Mouse (Mus musculus) kidney, postnatal 14 days (tissue): ENCODE results near the gene Ipmk.
"Not testable (repeated sequence)": the region's sequence is repeated elsewhere in the genome, so short reads cannot be mapped to it uniquely, and the experiment has no call there.

ENCODE experiments used
- DNase-seq: peaks from one replicate; pipeline ENCODE4 v3.0.0; 2022; ENCODE audit warnings: mixed read lengths

The Ipmk gene

DNA sequence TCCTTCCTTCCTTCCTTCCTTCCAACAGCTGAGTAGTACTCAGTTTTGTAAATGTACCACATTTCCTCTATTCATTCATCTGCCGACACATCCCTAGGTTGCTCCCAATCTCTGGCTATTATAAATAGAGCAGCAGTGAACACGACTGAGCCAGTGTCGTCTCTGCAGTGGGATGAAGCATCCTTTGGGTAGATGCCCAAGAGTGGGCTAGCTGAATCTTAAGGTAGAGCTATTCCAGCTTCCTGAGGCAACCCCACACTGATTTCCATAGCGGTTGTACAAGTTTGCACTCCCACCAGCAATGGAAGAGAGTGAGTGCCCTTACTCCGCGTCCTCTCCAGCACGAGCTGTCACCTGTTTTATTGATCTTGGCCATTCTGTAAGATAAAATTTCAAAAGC is 32.8 kb downstream of the Ipmk start:
- no peak for DNase-seq

DNA sequence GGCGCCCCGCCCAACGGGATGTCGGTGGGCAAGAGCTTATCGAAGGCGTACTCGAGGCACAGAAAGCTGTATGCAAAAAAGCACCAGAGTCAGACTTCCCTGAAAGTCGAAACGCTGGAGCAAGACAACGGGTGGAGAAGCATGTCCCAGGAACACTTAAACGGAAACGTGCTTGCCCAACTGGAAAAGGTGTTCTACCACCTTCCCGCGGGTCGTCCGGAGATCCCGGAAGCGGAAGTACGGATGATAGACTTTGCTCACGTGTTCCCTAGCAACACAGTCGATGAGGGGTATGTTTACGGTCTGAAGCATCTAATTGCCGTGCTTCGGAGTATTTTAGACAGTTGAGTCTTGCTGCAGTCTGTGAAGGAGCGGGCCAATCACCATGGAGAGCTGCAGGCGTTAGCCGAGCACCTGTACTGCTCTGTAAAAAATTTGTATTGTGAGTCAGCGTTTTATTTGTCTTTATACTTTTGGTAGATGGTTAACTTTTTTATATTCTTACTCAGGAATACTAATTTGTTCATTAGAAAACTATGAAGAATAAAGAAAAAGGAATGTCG is 34.0 kb downstream of the Ipmk start:
- DNase-seq: no peak

DNA sequence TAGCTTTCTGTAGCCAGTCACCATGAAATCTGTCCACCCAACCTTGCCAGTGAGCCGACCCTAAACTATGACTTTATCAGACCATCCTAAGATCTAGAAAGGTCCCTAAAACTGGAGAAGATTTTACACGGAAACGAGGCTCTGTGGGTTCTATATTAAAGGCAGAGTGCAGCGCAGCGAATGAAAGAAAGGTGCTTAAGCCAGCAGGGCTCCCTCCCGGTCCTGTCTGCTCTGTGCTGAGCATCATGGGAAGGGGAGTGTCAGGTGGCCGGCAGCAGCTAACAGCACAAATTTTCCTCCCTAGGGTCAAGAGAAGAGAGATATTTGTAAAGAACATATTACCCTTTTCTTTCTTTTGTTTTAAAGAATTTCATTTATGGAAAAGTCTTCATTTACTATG is 34.5 kb downstream of the Ipmk start:
- DNase-seq: no peak

DNA sequence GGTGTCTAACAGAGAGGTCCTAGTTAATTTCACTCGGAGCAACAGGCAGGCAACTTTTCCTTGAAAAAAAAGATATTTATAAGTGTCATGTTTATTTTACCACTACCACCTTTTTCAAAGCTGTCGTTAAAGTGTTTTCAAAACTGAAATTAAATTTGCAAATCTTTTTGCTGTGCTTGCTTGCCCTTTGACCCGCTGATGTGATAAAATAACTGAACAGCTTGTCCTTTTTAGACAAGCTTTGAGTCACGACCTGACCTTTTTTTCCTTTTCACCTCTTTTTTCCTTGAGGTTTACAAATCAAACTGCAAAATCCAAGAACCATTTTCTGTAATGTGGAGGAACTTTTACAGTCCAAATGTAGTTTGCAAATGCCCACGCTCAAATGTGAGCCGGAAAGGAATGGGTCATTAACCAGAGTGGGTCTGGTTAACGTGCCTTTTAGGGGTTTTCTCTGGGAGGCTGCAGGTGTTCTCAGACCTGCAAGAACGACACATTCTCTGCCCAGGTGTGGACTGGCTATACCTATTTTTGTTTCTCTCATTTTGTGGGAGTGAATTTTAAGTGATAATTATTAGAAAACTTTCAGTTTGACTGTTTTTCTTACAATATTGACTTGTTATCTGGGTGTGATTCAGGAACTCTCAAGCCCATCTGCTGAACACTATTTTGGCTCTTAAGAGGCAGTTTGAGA is 35.4 kb downstream of the Ipmk start:
- DNase-seq: no peak

DNA sequence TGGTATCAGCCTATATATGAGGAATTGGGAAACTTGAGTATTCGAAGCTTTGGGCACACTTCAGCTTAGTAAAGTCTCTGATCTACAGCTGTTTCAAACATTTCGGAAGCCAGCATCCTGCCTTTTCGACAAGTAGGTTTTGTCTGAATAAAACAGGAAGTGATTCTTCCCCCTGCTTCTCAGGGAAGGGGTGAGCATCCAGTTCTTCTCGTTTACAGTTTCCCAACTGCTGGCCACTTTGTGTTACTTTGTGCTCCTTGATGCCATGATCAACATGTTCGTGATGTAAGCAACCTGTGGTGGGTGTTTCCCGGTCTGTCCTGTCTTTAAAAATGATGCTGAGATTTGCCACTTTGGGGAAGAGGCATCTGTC is 36.0 kb downstream of the Ipmk start:
- not testable (repeated sequence) for DNase-seq

DNA sequence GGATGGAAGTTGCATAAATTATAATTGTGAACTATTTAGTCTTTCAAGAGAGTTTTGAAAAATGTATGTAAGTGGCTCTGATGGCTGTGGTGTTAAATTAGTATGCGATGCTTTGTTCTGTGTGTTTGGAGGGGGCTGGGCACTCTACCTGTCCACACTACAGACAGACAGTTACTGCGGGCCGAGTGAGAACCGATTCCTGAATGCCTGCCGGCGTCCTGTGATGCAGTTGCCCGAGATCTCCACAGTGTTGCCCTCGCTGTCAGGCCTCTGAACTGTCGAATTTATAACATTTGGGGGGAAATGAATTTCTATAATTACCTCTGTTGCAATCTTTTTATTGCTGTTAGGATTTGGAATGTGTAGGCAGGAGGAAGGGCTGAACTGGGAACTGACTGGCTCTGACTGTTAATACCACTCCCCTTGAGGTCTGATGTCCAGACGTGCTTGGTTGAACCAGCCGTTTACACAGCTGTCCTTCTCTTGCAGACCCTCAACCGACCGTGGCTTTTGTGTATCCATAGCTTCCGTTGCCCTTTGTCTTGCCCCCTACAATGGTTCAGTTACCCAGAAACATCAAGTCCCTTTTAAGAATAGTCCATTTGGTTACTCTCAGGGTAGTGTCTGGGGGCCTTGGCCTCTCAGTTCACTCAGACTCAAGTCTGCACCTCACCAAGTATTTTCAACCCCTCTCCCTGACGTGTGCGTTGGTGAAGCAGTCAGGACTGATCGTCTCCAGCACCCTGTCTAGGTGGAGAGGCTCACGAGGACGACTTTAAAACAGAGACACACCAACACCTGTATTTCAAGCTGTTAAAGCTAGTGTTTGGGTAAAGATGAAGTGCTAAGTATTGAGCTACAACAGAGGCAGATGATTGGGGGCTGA is 36.8 kb downstream of the Ipmk start:
- no peak for DNase-seq

DNA sequence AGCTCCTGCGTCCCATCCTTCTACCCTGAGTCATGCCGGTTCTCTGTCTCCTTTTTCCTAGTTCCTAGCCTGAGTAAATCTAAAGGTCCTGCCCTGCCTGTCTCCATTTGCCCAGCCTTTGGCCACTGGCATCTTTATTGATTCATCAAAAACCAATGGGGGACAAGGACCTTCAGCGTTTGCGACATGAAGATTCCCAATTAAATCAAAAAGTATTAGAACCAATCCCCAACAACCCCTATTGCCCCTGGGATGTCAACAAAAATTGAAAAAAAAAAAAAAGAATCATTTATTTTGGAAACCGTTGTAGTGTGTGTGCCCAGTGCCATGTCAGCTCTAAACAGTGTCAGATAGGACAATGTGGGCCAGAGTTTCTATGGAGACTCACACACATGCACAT is 41.7 kb downstream of the Ipmk start:
- DNase-seq: no peak

DNA sequence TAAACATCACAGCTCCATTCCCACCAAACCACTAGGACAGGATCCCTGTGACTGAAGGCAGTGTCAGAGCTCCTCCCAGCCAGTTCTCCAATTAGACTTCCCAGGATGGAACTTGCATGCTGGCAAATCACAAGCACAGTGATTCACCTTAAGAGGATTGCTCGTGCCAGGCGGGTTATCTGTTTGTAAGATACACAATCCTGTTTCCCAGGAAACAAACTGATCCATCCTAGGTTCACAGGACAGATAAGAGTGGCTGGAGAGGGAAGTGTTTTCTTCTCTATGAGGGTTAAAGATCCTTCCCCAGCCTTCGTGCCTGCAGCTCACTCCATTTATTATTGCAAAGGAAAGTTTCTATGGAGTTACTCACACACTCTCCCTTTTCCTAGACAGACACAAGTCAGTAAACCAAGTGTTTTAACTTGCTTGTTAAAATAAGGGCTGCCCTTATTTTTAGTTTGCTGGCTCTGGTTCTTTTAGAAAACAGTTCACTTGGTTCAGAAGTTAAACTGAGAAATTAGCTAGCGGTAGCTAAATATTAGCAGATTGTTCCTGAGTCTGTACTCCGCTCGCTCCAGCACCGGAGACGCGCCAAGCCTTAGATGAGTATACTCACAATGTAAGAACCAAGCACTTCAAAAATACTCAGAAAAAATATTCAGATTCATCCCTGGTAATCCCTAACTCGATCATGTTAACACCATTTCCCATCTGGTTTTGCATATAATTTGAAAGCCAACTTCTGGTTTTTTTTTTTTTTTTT is 51.0 kb downstream of the Ipmk start:
- peak; percentile 27 for DNase-seq

DNA sequence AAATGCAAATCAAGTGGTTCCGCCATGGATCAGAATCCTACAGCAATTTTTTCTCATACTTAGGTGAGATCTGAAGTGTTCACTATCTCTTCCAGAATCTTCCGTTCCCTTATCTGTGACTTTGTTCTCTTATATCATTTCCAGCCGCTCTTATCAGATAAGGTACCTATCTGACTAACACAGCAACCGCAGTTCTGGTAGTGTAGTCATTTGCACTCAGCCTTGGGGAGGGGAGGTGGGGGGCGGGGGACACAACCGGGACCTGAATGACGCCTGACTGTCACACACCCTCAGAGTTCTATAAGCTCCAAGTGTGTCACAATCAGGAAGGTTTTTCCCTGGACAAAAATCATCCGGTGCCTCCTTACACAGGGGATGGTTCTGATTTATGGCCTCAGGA is 51.8 kb downstream of the Ipmk start:
- no peak for DNase-seq

DNA sequence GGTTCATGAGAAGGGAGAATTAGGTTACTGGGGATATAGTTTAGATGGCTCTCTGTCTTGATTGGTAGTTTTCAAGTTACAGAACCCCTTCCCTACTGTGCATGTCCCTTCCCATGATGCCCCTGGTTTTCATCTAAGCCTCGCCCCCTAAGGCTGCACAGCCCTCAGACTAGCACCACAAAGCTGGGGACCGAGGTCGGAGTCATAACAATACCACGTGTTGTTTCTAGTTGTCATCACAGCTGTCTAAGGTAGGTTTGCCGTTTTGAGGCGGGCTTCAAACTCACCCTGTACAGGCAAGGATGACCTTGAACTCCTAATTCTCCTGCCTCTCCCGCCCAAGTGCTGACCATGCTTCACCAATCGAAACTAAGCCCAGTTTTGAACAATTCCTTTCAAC is 52.4 kb downstream of the Ipmk start:
- no peak for DNase-seq

DNA sequence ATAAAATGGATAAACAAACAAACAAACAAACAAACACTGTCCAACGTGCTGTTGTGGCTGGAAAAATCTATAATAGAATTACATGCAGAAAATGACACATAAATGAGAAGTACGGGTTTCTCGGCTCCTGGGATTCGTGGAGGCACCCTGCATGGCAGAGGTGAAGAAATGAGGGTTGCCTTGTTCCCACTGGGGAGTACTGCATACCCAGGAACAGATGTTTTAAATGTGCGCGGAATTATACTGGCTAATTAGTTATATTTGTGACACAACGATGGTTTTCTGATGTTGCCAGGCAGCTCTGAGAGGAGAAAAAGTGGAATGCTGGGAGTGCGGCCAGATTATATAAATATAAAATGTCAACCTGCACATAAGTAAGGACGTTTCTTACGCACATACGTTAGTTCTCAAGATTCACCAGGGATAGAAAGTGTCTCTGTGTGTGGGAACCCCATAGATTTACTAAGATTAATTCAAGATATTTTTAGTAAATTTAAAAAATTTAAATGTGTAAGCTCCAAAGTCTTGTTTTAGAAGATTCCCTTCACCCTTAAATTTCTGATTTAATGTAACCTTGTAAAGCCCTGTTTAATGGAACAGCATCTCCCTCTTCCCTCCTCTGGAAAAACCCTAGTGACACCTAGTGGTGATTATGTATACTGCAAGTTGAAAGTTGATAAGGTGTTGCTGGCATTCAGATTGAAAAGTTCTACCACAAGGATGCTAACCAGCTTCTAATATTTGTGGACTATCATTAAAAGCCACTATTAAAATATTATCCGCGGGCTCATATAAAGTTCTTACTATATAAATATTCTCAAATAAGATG is 53.5 kb downstream of the Ipmk start:
- peak; percentile 54 for DNase-seq

DNA sequence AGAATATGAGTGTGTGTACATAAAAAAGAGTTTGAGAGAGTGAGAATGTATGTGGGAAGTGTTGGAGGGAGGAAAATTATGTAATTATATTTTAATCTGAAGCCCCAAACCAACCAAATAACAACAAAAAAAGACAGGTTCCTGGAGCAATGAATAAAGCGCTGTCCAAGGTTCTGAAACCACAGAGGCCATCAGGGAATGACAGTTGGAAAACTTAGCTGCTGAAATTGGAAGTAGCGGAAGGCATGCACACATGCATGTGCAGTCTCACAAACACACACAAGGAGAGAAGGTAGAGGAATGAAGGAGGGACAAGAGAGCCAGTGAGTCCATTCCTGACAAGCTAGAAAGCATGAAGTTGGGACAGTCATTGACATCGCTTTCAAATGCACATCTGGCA is 56.1 kb downstream of the Ipmk start:
- DNase-seq: no peak

DNA sequence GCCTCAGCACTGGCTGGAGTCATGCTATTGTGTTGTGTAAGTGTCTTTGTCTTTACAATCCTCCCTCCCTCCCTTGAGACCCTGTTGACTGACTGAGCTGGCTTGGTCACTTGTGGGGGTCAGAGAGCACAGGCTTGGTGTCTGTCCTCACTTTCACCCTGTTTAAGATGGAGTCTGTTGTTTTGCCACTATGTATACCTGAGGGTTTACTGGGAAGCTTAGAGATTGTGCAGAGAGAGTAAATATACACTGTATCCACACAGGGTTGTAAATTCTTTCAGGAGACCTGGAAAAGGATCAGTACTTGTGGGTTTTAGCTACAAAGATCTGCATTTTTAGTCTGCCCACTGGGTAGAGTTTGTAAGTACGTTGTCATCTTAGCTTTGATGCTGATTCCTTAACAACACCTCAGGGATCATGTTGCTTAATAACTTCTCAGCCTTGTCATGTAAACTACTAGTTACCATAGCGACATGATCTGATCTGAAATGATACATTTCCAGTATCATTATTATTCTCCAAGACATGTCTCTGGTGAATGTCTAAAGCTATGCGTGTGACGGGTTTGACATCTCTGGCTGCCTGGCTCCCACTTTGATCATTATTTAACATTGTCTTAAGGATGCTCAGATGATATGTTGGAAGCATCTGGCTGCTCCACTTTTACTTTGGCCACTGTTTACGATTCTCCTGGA is 58.1 kb downstream of the Ipmk start:
- no peak for DNase-seq

DNA sequence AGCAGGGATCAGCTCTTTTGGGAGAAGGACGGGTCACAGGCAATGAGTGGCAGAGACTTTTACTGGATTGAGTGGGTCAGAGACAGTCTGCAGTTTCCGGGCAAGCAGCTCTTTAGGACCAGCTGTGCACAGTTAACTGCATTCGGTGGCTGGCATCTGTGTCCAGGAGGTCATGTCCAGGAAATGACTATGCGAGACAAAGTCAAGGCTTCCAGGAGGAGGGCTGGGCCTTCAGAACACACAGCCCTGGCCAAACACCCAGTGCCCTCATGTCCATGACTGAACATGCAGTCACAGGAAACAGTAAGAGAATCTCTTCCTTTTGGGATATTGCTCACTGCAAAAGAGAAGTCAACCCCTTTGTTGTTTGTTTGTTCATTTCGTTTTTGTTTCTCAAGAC is 62.4 kb downstream of the Ipmk start:
- DNase-seq: no peak

DNA sequence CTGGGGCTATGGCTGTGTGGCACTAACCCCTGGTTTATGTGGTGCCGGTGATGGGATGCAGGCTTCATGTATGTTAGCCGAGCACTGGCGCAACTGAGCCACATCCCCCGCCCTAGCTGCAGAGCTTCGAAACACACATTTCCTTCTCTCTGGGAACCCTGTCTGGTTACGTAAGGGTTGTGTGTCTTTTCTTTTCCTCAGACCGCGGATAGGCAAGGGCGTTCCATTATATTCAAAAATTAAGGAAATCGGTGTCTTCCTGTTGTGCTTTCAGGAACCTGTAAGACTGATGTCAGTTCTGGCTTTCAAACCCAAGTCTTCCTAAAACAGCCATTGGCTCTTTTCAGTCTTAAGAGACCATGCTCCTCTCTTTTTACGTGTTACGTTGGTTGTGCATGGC is 65.8 kb downstream of the Ipmk start:
- peak; percentile 11 for DNase-seq

DNA sequence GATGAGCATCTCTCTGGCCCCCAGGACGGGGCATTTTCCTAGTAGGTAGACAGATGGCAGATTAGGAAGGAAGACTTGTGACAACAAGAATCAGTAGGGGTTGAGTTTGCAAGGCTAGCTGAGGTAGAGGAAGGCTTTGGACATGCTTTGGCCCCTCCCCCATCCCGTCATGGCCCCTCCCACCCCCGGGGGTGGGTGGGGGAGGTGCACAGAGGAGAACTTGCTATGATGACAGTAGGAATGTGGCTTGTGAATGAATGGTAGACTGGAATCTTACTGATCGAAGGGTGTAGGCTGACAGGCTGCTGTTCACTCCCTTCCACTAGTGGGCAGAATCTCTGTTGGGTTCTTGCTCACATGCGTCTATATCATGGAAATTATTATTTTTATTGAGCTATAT is 74.0 kb downstream of the Ipmk start:
- no peak for DNase-seq

DNA sequence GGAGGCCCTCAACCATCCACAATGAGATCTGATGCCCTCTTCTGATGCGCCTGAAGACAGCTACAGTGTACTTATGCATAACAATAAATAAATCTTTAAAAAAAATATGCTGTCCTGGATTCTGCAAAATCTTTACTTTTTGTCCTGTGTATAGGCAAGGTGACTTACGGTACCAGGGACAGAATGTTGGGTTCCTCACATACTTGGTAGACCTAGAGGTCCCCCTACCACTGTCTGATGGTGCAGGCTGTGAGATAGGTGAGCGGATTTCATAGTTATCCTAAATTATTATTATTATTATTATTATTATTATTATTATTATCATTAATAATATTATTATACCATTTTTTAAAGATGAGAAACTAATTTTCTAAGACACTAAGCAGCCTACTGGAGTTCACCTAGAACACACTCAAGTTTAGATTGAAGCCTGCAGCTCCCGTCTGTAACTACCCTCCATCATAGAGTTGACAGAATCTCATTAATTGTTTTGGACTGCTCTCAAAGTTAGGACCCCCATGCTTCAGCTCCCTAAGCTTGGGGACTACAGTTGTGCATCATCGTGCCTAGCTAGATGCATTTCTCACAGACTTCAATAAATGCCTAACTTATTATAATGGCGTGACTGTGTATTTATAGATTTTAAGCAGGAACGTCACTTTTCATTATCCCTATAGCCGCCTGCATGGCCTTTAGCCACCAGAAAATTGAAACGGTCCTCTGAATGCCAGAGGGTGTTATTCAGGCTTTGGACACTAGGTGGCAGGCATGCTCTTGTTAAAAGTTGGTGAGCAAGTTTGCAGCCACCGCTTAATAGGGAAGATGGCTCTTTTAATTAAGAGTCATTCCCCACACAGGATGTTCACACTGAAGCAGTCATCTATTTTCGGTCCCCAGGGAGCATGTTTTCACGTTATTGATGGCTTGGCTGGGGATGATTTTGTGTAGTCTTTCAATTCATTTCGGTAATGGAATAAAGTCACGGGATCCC is 74.8 kb downstream of the Ipmk start:
- DNase-seq: peak; percentile 67

DNA sequence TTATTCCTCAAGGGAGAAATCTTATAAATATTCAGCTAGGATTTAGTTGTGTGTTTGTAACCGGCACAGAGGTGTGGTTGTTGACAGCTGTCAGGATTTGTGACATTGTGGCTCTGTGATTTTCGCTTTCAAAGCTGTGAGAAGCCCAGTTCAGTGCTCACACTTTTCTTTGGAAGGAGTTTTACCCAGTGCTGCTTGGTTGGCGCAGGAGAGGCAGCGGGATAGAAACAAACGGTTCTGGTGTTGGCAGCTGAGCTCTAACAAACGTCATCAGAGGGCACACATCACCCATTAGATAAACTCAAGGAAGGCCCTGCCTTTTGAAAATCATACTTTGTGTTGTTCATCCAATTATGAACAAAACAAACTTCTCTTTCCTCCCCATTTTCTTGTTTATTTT is 79.2 kb downstream of the Ipmk start:
- DNase-seq: no peak

DNA sequence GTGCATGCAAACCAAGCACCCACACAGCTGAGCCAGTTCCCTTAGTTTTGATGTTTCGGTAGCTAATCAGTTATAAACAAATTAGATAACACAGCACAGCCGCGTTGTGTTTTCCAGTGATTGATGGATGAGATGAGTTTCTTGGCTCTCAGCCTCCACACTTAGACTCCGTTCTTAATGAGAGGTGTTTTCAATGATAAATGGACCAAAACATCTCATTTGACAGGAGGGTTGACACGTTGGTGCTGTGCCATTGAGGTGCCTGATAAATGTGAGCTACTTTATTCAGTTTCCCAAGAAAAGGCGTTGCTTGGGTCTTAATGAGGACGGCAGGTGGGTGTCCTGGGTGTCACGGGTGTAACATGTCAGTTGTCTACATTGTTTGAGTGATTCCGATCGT is 79.8 kb downstream of the Ipmk start:
- DNase-seq: no peak

DNA sequence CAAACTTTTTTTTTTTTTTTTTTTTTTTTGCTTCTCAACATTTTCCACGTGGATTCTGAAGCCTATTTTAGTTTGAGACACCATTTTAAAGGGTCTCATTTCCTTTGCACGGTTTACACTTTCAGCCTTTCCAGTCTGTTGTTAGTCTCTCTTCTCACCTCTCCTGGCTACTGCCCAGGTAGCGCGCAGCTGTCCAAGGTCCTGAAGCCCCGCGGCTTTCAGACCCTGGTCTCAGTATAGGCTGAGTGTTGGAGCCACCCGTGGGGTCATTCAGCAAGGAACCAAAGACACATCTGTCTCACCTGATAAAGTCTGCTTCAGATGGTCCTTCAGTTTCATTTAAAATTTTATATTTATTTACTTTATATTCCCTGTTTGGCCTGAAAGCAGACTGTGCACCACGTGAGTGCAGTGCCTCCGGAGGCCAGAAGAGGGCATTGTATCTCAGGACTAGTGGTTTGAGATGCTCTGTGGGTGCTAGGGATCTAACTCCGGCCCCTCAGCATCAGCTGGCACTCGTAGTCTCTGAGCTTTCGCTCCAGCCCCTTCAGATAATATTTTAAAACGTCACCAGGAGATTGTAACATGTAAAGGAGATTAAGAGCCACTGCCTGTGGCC is 80.8 kb downstream of the Ipmk start:
- peak; percentile 37 for DNase-seq
